Mouse (Mus musculus): ENCODE measurements at regions not wholly inside any gene's neighbourhood (a gene's known extent, or its start where the extent isn't known, plus 50 kb on each side); places are given as distances from the start of the nearest gene placed in this dataset.

DNA sequence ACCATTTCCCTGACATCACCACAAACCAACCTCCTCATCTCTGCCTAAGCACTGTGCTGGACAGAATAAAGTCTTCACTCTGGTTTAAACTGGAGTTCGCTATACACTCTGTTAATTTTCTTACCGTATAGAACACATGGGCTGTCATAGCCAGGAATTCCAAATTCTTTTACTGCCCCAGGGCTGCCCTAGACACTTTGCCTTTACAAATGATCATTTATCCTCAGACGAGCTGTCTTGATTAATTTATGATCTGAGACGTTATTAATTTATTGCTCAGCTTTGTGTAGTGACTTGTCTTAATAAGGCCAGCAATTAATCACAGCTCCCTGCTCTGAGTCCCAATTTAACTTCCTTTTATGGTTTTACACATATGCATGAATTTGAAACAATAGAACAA lies 125.2 kb upstream of the Lnx1 start:
- Histone ChIP-seq H3K4me2 (ENCODE audit: low read depth, low read length) (no peak overlapping the region), H3K36me3 (replicated peaks; ENCODE audit: control insufficient read depth, insufficient read depth, low read length) (no peaks in the 10 kb centered on the region), H3K4me3 (ENCODE audit: low read depth, low read length) (no peak overlapping the region), H3K4me1 (ENCODE audit: control insufficient read depth, insufficient read depth) (no peaks in the 10 kb centered on the region), H3K9me3 (replicated peaks; ENCODE audit: control insufficient read depth, low read length) (no peaks in the 10 kb centered on the region), H3K27me3 (ENCODE audit: control insufficient read depth, insufficient read depth, low read length) (0 out of 2 replicates have a peak, but pooled peaks cover 3% of the 10 kb centered on the region), H3K27ac (ENCODE audit: low read depth) (no peak overlapping the region), H3K9ac (replicated peaks; ENCODE audit: low read depth, low read length) (no peak overlapping the region)
- no peak for DNase-seq (ENCODE audit: low spot score)
- 79% methylated on average over 4 of the region's 4 CpGs for WGBS
- no peak for TF ChIP-seq EP300 (IDR thresholded peaks at IDR 0.05; ENCODE audit: low read depth)
- TF ChIP-seq CTCF (IDR thresholded peaks at IDR 0.05; ENCODE audit: low read depth), result no peak
- ATAC-seq (ENCODE audit: insufficient read depth, low read depth), result no peak

DNA sequence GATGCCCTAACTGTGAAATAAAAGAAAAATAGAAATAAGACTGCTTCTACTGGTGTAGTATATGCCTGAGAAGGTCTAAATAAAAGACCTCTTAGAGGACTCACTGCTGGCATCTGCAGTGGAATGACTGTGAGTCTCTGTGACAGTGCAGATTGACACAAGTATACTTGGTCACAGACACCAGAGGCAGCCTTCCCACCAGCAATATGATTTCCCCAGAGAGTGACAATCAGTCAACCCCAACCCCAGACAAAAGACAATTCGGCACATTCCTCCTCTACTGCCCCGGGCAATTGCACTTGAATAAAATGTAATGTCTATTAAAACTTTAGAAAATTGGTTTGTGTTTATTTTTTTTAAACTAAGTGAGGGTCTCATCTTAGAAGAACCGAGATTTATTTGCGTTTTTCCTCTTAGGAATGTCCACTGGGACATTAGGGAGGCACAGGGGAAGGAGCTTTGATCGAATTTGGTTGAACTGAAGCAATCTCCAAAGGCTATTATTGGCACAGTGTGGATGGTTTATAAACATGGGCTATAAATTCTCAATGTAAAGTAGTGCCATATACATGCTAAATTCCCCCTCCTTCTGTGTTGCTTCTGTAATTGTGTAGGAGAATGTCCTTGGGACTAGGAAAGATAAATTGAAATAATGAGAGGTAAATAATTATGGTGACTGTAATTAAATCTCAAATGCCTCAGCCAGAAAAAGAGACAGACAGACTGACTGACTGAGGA lies 123.0 kb upstream of the Lnx1 start:
- no peak overlapping the region for H3K4me2 ChIP-seq (ENCODE audit: low read depth, low read length)
- H3K9me3 ChIP-seq (replicated peaks; ENCODE audit: control insufficient read depth, low read length), result no peaks in the 10 kb centered on the region
- ATAC-seq (ENCODE audit: insufficient read depth, low read depth) (no peak), DNase-seq (ENCODE audit: low spot score) (no peak)
- no peaks in the 10 kb centered on the region for H3K36me3 ChIP-seq (replicated peaks; ENCODE audit: control insufficient read depth, insufficient read depth, low read length)
- TF ChIP-seq EP300 (IDR thresholded peaks at IDR 0.05; ENCODE audit: low read depth), result no peak
- no peak for TF ChIP-seq CTCF (IDR thresholded peaks at IDR 0.05; ENCODE audit: low read depth)
- WGBS, result 61% methylated on average over 5 of the region's 5 CpGs
- 0 out of 2 replicates have a peak, but pooled peaks cover 3% of the 10 kb centered on the region for H3K27me3 ChIP-seq (ENCODE audit: control insufficient read depth, insufficient read depth, low read length)
- H3K4me3 ChIP-seq (ENCODE audit: low read depth, low read length), result no peak overlapping the region
- no peak overlapping the region for H3K27ac ChIP-seq (ENCODE audit: low read depth)
- H3K4me1 ChIP-seq (ENCODE audit: control insufficient read depth, insufficient read depth), result no peaks in the 10 kb centered on the region
- no peak overlapping the region for H3K9ac ChIP-seq (replicated peaks; ENCODE audit: low read depth, low read length)

DNA sequence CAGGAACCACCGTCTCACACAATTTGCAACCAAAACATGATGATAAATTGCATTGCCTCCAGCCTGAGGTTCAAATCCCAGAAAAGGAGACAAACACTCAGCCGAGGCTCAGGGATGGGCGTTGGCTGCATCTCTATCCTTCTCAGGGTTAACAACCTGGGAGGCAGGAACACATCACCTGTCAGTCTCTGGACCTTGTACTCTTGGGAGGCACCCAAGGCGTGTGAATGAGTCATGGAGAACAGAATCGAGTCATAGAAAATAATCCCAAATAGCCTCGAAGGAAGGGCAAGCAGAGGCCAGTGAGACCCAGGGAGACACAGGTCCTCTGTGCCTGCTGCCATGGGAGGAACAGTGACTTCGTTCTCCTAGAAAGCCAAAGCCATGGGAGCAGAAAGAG lies 121.0 kb upstream of the Lnx1 start:
- Histone ChIP-seq H3K4me3 (ENCODE audit: low read depth, low read length) (no peak overlapping the region), H3K27me3 (ENCODE audit: control insufficient read depth, insufficient read depth, low read length) (0 out of 2 replicates have a peak, but pooled peaks cover 3% of the 10 kb centered on the region), H3K27ac (ENCODE audit: low read depth) (no peak overlapping the region), H3K9me3 (replicated peaks; ENCODE audit: control insufficient read depth, low read length) (no peaks in the 10 kb centered on the region), H3K36me3 (replicated peaks; ENCODE audit: control insufficient read depth, insufficient read depth, low read length) (no peaks in the 10 kb centered on the region), H3K4me1 (ENCODE audit: control insufficient read depth, insufficient read depth) (no peaks in the 10 kb centered on the region), H3K9ac (replicated peaks; ENCODE audit: low read depth, low read length) (no peak overlapping the region), H3K4me2 (ENCODE audit: low read depth, low read length) (no peak overlapping the region)
- WGBS, result 70% methylated on average over 7 of the region's 7 CpGs
- ATAC-seq (ENCODE audit: insufficient read depth, low read depth) (no peak), DNase-seq (ENCODE audit: low spot score) (no peak)
- TF ChIP-seq EP300 (IDR thresholded peaks at IDR 0.05; ENCODE audit: low read depth), result no peak
- TF ChIP-seq CTCF (IDR thresholded peaks at IDR 0.05; ENCODE audit: low read depth), result no peak

DNA sequence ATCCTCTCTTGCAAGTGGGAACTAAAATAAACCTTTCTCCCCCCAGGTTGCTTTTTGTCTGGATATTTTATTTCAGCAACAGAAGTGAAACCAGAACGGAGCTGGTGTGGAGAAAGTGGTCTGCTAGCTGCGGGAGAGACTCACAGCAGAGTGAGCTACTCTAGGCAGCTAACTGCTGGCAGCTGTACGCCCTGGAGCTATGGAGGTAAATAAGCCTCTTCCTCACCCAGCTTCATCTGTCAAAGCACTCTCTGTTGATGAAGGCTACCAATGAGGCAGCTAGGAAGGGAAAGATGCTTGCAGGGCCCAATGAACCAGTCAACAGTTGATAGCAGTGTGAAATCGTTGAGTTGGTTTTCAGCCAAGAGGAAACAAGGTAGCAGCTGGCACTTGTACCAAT lies 119.3 kb upstream of the Lnx1 start:
- Histone ChIP-seq H3K27me3 (ENCODE audit: control insufficient read depth, insufficient read depth, low read length) (peaks cover 16% of the 10 kb centered on the region; the same call in 1 of the 2 replicates), H3K27ac (ENCODE audit: low read depth) (no peak overlapping the region), H3K36me3 (replicated peaks; ENCODE audit: control insufficient read depth, insufficient read depth, low read length) (no peaks in the 10 kb centered on the region), H3K4me2 (ENCODE audit: low read depth, low read length) (no peak overlapping the region), H3K4me1 (ENCODE audit: control insufficient read depth, insufficient read depth) (no peaks in the 10 kb centered on the region), H3K4me3 (ENCODE audit: low read depth, low read length) (no peak overlapping the region), H3K9me3 (replicated peaks; ENCODE audit: control insufficient read depth, low read length) (no peaks in the 10 kb centered on the region), H3K9ac (replicated peaks; ENCODE audit: low read depth, low read length) (no peak overlapping the region)
- ATAC-seq (ENCODE audit: insufficient read depth, low read depth) (no peak), DNase-seq (ENCODE audit: low spot score) (no peak)
- no peak for TF ChIP-seq EP300 (IDR thresholded peaks at IDR 0.05; ENCODE audit: low read depth)
- no peak for TF ChIP-seq CTCF (IDR thresholded peaks at IDR 0.05; ENCODE audit: low read depth)
- WGBS, result 73% methylated on average over 4 of the region's 4 CpGs

DNA sequence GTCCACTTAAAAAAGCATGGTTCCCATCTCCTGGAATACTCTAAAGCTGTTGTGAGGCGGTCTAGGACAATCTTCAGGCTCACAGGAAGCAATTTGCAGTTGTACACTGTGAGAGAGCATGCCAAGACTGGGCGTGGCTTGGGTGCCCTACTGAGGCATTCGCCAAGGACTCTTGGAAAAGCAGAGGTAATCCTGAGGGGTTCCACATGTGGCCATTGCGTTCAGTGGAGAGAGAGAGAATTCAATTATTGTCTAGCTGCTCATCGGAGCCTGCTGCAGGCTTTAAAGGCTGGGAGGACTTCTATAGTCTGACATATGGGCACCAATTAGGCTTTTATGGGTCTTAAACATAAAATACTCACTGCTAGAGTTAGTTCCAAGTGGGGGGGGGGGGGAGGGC lies 113.8 kb upstream of the Lnx1 start:
- ATAC-seq (ENCODE audit: insufficient read depth, low read depth) (no peak), DNase-seq (ENCODE audit: low spot score) (no peak)
- H3K9me3 ChIP-seq (replicated peaks; ENCODE audit: control insufficient read depth, low read length), result no peaks in the 10 kb centered on the region
- H3K9ac ChIP-seq (replicated peaks; ENCODE audit: low read depth, low read length), result no peak overlapping the region
- TF ChIP-seq CTCF (IDR thresholded peaks at IDR 0.05; ENCODE audit: low read depth), result no peak
- no peak for TF ChIP-seq EP300 (IDR thresholded peaks at IDR 0.05; ENCODE audit: low read depth)
- peaks cover 41% of the 10 kb centered on the region for H3K27me3 ChIP-seq (ENCODE audit: control insufficient read depth, insufficient read depth, low read length)
- H3K27ac ChIP-seq (ENCODE audit: low read depth), result no peak overlapping the region
- no peak overlapping the region for H3K4me2 ChIP-seq (ENCODE audit: low read depth, low read length)
- 65% methylated on average over 5 of the region's 5 CpGs for WGBS
- no peaks in the 10 kb centered on the region for H3K36me3 ChIP-seq (replicated peaks; ENCODE audit: control insufficient read depth, insufficient read depth, low read length)
- H3K4me1 ChIP-seq (ENCODE audit: control insufficient read depth, insufficient read depth), result no peaks in the 10 kb centered on the region
- no peak overlapping the region for H3K4me3 ChIP-seq (ENCODE audit: low read depth, low read length)

DNA sequence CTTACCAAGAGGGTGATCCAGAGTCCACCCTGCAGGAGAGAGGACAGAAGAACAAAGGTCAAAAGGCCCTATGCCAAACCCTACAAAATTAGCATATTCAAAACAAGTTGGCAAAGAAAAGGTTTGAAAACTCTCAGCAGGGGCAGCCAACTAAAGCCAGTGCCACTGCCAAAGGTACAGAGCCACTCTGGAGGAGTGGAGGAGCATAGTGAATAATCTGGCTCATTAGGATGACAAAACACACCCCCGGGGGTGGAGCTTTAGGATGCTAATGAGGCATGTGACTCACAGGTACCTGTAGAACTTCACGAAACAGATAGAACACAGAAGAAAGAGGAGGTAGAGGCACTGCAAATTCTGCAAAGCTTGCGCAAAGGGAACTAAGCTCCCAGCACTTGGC lies 110.7 kb upstream of the Lnx1 start:
- no peak for DNase-seq (ENCODE audit: low spot score)
- H3K4me3 ChIP-seq (ENCODE audit: low read depth, low read length), result no peak overlapping the region
- H3K27me3 ChIP-seq (ENCODE audit: control insufficient read depth, insufficient read depth, low read length), result peaks cover 56% of the 10 kb centered on the region
- no peak overlapping the region for H3K9ac ChIP-seq (replicated peaks; ENCODE audit: low read depth, low read length)
- no peak overlapping the region for H3K4me2 ChIP-seq (ENCODE audit: low read depth, low read length)
- TF ChIP-seq EP300 (IDR thresholded peaks at IDR 0.05; ENCODE audit: low read depth) (no peak), CTCF (IDR thresholded peaks at IDR 0.05; ENCODE audit: low read depth) (no peak)
- ATAC-seq (ENCODE audit: insufficient read depth, low read depth), result no peak
- H3K9me3 ChIP-seq (replicated peaks; ENCODE audit: control insufficient read depth, low read length), result no peaks in the 10 kb centered on the region
- H3K36me3 ChIP-seq (replicated peaks; ENCODE audit: control insufficient read depth, insufficient read depth, low read length), result no peaks in the 10 kb centered on the region
- 49% methylated on average over 3 of the region's 3 CpGs for WGBS
- no peak overlapping the region for H3K27ac ChIP-seq (ENCODE audit: low read depth)
- peaks cover 7% of the 10 kb centered on the region; the same call in 1 of the 2 replicates for H3K4me1 ChIP-seq (ENCODE audit: control insufficient read depth, insufficient read depth)

All from heart, postnatal 0 days (tissue).